Mouse (Mus musculus): ENCODE data around the gene Ppp1r21. TPM values are rescaled to one million over a fixed set of nuclear protein-coding genes. Genes with fewer than 3 reads are reported as not detected.

Ppp1r21 gene
- total and polyA plus RNA-seq, 3 experiments, result 21.5 to 30.4 (median 27.7) TPM

DNA sequence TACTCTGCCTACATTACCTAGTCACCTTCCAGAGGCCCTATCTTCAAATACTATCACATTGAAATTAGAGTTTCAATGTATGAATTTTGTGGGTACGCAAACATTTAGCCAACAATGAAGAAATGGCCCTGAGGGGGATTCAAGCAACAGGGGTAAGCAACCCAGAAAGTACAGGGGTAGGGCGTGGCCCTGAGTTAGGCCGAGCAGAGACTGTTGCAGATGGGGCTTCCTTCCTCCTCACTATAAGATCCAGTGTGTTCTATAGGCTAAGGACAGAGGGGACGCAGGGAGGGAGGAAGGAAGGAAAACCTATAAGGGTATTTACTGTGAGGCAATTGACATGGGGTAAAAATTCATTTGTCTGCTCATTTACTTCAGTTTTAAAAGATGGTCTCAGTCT lies 94.5 kb downstream of the Ppp1r21 start:
- in situ Hi-C loops (cut with MboI; ENCODE audit: low pct_ligation_motif_present, low pct_unique_long_range_greater_than_20kb, low sequenced_read_pairs), result no loop called here

DNA sequence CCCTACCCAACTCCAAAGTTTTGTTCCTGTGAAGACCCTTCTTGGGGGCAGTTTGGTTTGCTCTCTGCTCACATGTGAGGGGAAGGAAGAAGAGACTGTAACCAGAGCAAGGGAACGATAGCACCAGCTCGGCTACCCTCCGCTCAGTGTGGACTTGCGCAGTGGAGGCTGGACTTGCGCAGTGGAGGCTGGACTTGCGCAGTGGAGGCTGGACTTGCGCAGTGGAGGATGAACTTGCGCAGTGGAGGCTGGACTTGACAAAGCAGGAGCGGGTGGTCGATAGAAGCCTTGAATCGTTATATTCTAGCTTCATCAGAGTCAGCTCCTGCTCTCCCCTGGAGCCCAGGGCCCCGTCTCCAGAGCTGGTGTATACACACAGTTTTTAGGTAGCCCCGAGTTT lies 95.4 kb downstream of the Ppp1r21 start:
- no peak for DNase-seq (ENCODE audit: extremely low read depth)

More for the DNA sequence above, 94.5 kb downstream of the Ppp1r21 start:
- no peak overlapping the region for H3K27ac ChIP-seq (ENCODE audit: insufficient read depth, low read depth)
- H3K4me3 ChIP-seq (replicated peaks in 1 of 3; ENCODE audit: low read depth in 2 of 3, low read length in 2 of 3, poor library complexity in 1 of 3), result no peak overlapping the region
- peaks cover 0 to 9% of the 10 kb centered on the region in 2 experiments for H3K36me3 ChIP-seq (replicated peaks in 1 of 2; ENCODE audit: control insufficient read depth in 1 of 2, insufficient read depth in 1 of 2, low read length in 1 of 2)
- no peaks in the 10 kb centered on the region for H3K27me3 ChIP-seq (replicated peaks)
- no peaks in the 10 kb centered on the region for H3K79me2 ChIP-seq (replicated peaks; ENCODE audit: control insufficient read depth, extremely low read depth, insufficient read depth, poor library complexity, severe bottlenecking)
- no peaks in the 10 kb centered on the region for H3K9me3 ChIP-seq (replicated peaks; ENCODE audit: low read length)
- no peak overlapping the region for H3K4me2 ChIP-seq (ENCODE audit: insufficient read depth, low read depth, poor library complexity, severe bottlenecking)
- DNase-seq (ENCODE audit: extremely low read depth), result no peak
- TF ChIP-seq SMC3 (IDR thresholded peaks at IDR 0.05; ENCODE audit: low read depth, low read length), result no peak
- dilution Hi-C loops (cut with MboI; ENCODE audit: extremely low pct_ligation_motif_present, extremely low pct_unique_long_range_greater_than_20kb, low sequenced_read_pairs), result no loop called here
- peaks cover 7 to 29% of the 10 kb centered on the region in 2 experiments; a peak in 3 of 4 replicates for H3K4me1 ChIP-seq (ENCODE audit: control insufficient read depth in 1 of 2, insufficient read depth in 2 of 2)
- H3K9ac ChIP-seq (ENCODE audit: insufficient read depth, low read depth), result no peak overlapping the region

DNA sequence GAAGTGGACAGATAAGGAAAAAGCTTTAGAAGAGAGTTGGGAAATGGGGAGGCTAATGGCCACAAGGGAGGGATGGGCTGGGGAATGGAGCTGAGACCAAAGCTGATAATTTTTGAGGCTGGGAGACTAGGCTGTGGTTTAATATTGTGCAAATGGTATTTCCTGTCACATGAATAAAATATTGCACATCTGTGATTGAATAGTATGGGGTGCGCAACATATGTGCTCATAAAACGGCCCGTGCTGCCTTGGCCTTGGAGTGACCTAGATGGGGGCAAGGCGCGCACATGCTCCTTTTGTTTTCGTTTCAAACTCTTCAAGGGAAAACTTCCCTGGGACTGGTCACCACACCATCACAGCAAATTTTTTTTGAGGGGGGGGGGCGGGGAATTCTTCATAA lies 96.0 kb downstream of the Ppp1r21 start:
- no peak overlapping the region for H3K4me2 ChIP-seq (ENCODE audit: insufficient read depth, low read depth, poor library complexity, severe bottlenecking)
- dilution Hi-C loops (cut with MboI; ENCODE audit: extremely low pct_ligation_motif_present, extremely low pct_unique_long_range_greater_than_20kb, low sequenced_read_pairs), result no loop called here
- TF ChIP-seq MYC (IDR thresholded peaks at IDR 0.05; ENCODE audit: low read depth, low read length) (no peak), EP300 (IDR thresholded peaks at IDR 0.05; ENCODE audit: low read length) (no peak), TCF12 (IDR thresholded peaks at IDR 0.05; ENCODE audit: low read depth, low read length) (no peak), IRF4 (IDR thresholded peaks at IDR 0.05; ENCODE audit: low read depth, low read length) (no peak), BHLHE40 (IDR thresholded peaks at IDR 0.05; ENCODE audit: low read depth, low read length) (no peak), MAZ (IDR thresholded peaks at IDR 0.05; ENCODE audit: low read depth, low read length) (no peak), GABPA (IDR thresholded peaks at IDR 0.05; ENCODE audit: insufficient replicate concordance, low read depth, low read length) (no peak), JUND (conservative IDR thresholded peaks at IDR 0.05; ENCODE audit: low read depth, low read length) (no peak), KAT2A (IDR thresholded peaks at IDR 0.05; ENCODE audit: insufficient replicate concordance, low read length) (no peak), PAX5 (IDR thresholded peaks at IDR 0.05; ENCODE audit: low read length) (no peak), ZNF384 (IDR thresholded peaks at IDR 0.05; ENCODE audit: low read depth, low read length) (no peak), CHD2 (IDR thresholded peaks at IDR 0.05; ENCODE audit: low read length) (no peak), USF2 (conservative IDR thresholded peaks at IDR 0.05; ENCODE audit: low read depth, low read length) (no peak), MAFK (IDR thresholded peaks at IDR 0.05; ENCODE audit: insufficient replicate concordance, low read length) (no peak), POLR2AphosphoS2 (IDR thresholded peaks at IDR 0.05; ENCODE audit: low read depth, low read length) (no peak), ZC3H11A (IDR thresholded peaks at IDR 0.05; ENCODE audit: low read depth, low read length) (no peak), ELF1 (IDR thresholded peaks at IDR 0.05; ENCODE audit: low read depth, low read length) (no peak), NRF1 (IDR thresholded peaks at IDR 0.05; ENCODE audit: low read depth, low read length) (no peak), MEF2A (IDR thresholded peaks at IDR 0.05; ENCODE audit: borderline replicate concordance, low read depth, low read length) (no peak)

More for the DNA sequence above, 95.4 kb downstream of the Ppp1r21 start:
- H3K4me3 ChIP-seq (replicated peaks in 1 of 3; ENCODE audit: low read depth in 2 of 3, low read length in 2 of 3, poor library complexity in 1 of 3), result no peak overlapping the region
- H3K79me2 ChIP-seq (replicated peaks; ENCODE audit: control insufficient read depth, extremely low read depth, insufficient read depth, poor library complexity, severe bottlenecking), result no peaks in the 10 kb centered on the region
- in situ Hi-C loops (cut with MboI; ENCODE audit: low pct_ligation_motif_present, low pct_unique_long_range_greater_than_20kb, low sequenced_read_pairs), result loop anchor here (25.0 kb wide), 1 partner anchor 363 kb away; no protein-coding TSS in a partner anchor
- H3K27ac ChIP-seq (ENCODE audit: insufficient read depth, low read depth), result no peak overlapping the region
- H3K27me3 ChIP-seq (replicated peaks), result no peaks in the 10 kb centered on the region
- peaks cover 0 to 9% of the 10 kb centered on the region in 2 experiments for H3K36me3 ChIP-seq (replicated peaks in 1 of 2; ENCODE audit: control insufficient read depth in 1 of 2, insufficient read depth in 1 of 2, low read length in 1 of 2)
- dilution Hi-C loops (cut with MboI; ENCODE audit: extremely low pct_ligation_motif_present, extremely low pct_unique_long_range_greater_than_20kb, low sequenced_read_pairs), result no loop called here
- TF ChIP-seq MAZ (IDR thresholded peaks at IDR 0.05; ENCODE audit: low read depth, low read length) (no peak), EP300 (IDR thresholded peaks at IDR 0.05; ENCODE audit: low read length) (no peak), PAX5 (IDR thresholded peaks at IDR 0.05; ENCODE audit: low read length) (no peak), RAD21 (IDR thresholded peaks at IDR 0.05; ENCODE audit: low read depth, low read length) (no peak), MEF2A (IDR thresholded peaks at IDR 0.05; ENCODE audit: borderline replicate concordance, low read depth, low read length) (no peak), KAT2A (IDR thresholded peaks at IDR 0.05; ENCODE audit: insufficient replicate concordance, low read length) (no peak), MAX (IDR thresholded peaks at IDR 0.05; ENCODE audit: low read length) (no peak), ETS1 (conservative IDR thresholded peaks at IDR 0.05; ENCODE audit: low read depth, low read length) (no peak), ELF1 (IDR thresholded peaks at IDR 0.05; ENCODE audit: low read depth, low read length) (no peak), ZMIZ1 (IDR thresholded peaks at IDR 0.05; ENCODE audit: low read depth, low read length) (no peak), MYC (IDR thresholded peaks at IDR 0.05; ENCODE audit: low read depth, low read length) (no peak), HCFC1 (IDR thresholded peaks at IDR 0.05; ENCODE audit: low read depth, low read length) (no peak), CHD2 (IDR thresholded peaks at IDR 0.05; ENCODE audit: low read length) (no peak), UBTF (IDR thresholded peaks at IDR 0.05; ENCODE audit: low read depth, low read length) (no peak), CHD1 (IDR thresholded peaks at IDR 0.05; ENCODE audit: low read depth, low read length) (no peak), E2F4 (IDR thresholded peaks at IDR 0.05; ENCODE audit: insufficient replicate concordance, low read depth, low read length) (no peak), RCOR1 (conservative IDR thresholded peaks at IDR 0.05; ENCODE audit: low read depth, low read length) (no peak), CTCF (conservative IDR thresholded peaks at IDR 0.05 in 1 of 2, IDR thresholded peaks at IDR 0.05 in 1 of 2; ENCODE audit: low read depth in 2 of 2, low read length in 2 of 2) (no peak)
- H3K9me3 ChIP-seq (replicated peaks; ENCODE audit: low read length), result no peaks in the 10 kb centered on the region
- no peak overlapping the region for H3K9ac ChIP-seq (ENCODE audit: insufficient read depth, low read depth)
- H3K4me2 ChIP-seq (ENCODE audit: insufficient read depth, low read depth, poor library complexity, severe bottlenecking), result no peak overlapping the region
- peaks cover 7 to 35% of the 10 kb centered on the region in 2 experiments; a peak in 3 of 4 replicates for H3K4me1 ChIP-seq (ENCODE audit: control insufficient read depth in 1 of 2, insufficient read depth in 2 of 2)

More for the DNA sequence above, 96.0 kb downstream of the Ppp1r21 start:
- no peaks in the 10 kb centered on the region for H3K27me3 ChIP-seq (replicated peaks)
- peaks cover 4 to 30% of the 10 kb centered on the region in 2 experiments; a peak in 2 of 4 replicates for H3K4me1 ChIP-seq (ENCODE audit: control insufficient read depth in 1 of 2, insufficient read depth in 2 of 2)
- DNase-seq (ENCODE audit: extremely low read depth), result no peak
- H3K9me3 ChIP-seq (replicated peaks; ENCODE audit: low read length), result no peaks in the 10 kb centered on the region
- peaks cover 0 to 9% of the 10 kb centered on the region in 2 experiments for H3K36me3 ChIP-seq (replicated peaks in 1 of 2; ENCODE audit: control insufficient read depth in 1 of 2, insufficient read depth in 1 of 2, low read length in 1 of 2)
- no peak overlapping the region for H3K4me3 ChIP-seq (replicated peaks in 1 of 3; ENCODE audit: low read depth in 2 of 3, low read length in 2 of 3, poor library complexity in 1 of 3)
- no peak overlapping the region for H3K27ac ChIP-seq (ENCODE audit: insufficient read depth, low read depth)
- H3K79me2 ChIP-seq (replicated peaks; ENCODE audit: control insufficient read depth, extremely low read depth, insufficient read depth, poor library complexity, severe bottlenecking), result no peaks in the 10 kb centered on the region
- in situ Hi-C loops (cut with MboI; ENCODE audit: low pct_ligation_motif_present, low pct_unique_long_range_greater_than_20kb, low sequenced_read_pairs), result loop anchor here (25.0 kb wide), 1 partner anchor 364 kb away; no protein-coding TSS in a partner anchor
- H3K9ac ChIP-seq (ENCODE audit: insufficient read depth, low read depth), result no peak overlapping the region

Data from CH12.LX (cell line).